Mouse (Mus musculus): ENCODE measurements around the gene Ppp2r2c. TPM values are rescaled to one million over a fixed set of nuclear protein-coding genes. Genes with fewer than 3 reads are reported as not detected.

The Ppp2r2c gene
- polyA plus RNA-seq, 1 experiment from 2014 or later = 0.40 TPM

- no peaks in the 10 kb centered on the region for H3K9me3 ChIP-seq (ENCODE audit: control insufficient read depth, low read length)
- peaks cover 2% of the 10 kb centered on the region; the same call in 1 of the 2 replicates for H3K27me3 ChIP-seq (replicated peaks; ENCODE audit: control insufficient read depth, insufficient read depth, low read length)
- ATAC-seq = no peak
- H3K4me2 ChIP-seq (ENCODE audit: low read depth, low read length) = no peak overlapping the region
- H3K36me3 ChIP-seq (ENCODE audit: control insufficient read depth, insufficient read depth, low read length) = no peaks in the 10 kb centered on the region
- H3K4me3 ChIP-seq (ENCODE audit: low read length) = no peak overlapping the region
- H3K27ac ChIP-seq (ENCODE audit: low read length) = no peak overlapping the region
- WGBS = 85% methylated on average over 3 of the region's 3 CpGs
- 0 out of 2 replicates have a peak, but pooled peaks cover 8% of the 10 kb centered on the region for H3K4me1 ChIP-seq (ENCODE audit: control insufficient read depth, insufficient read depth, low read length)
- no peak overlapping the region for H3K9ac ChIP-seq (ENCODE audit: low read depth, low read length)
These were observed 122.5 kb downstream of the Ppp2r2c start for GRCm38 (mm10) chr5:36990631-36991350.

DNA sequence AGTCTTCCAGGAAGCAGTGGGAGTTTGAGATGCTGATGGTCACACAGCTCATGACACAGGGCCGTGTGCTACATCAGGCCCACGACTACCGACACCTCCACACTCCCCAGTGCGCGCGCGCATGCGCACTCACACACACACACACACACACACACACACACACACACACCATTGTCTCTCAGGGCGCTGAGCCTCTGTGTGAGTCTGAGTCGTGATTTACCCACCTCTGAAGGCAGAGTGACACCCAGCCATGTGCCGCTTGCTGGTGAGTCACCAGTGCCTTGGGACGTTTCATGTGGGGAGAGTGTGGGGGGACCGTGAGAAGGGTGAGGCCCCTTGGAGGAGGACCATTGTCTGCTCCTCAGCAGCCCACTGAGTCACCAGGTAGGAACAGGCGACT, 128.1 kb downstream of the Ppp2r2c start:
- H3K4me1 ChIP-seq (ENCODE audit: control insufficient read depth, insufficient read depth, low read length) = no peaks in the 10 kb centered on the region
- no peak for ATAC-seq
- no peak overlapping the region for H3K4me2 ChIP-seq (ENCODE audit: low read depth, low read length)
- H3K9ac ChIP-seq (ENCODE audit: low read depth, low read length) = no peak overlapping the region
- H3K9me3 ChIP-seq (ENCODE audit: control insufficient read depth, low read length) = no peaks in the 10 kb centered on the region
- peaks cover 4% of the 10 kb centered on the region; the same call in 1 of the 2 replicates for H3K27me3 ChIP-seq (replicated peaks; ENCODE audit: control insufficient read depth, insufficient read depth, low read length)
- no peak overlapping the region for H3K4me3 ChIP-seq (ENCODE audit: low read length)
- 85% methylated on average over 14 of the region's 14 CpGs for WGBS
- H3K27ac ChIP-seq (ENCODE audit: low read length) = no peak overlapping the region
- no peaks in the 10 kb centered on the region for H3K36me3 ChIP-seq (ENCODE audit: control insufficient read depth, insufficient read depth, low read length)

- 45% methylated on average over 5 of the region's 5 CpGs for WGBS
- H3K27me3 ChIP-seq (replicated peaks; ENCODE audit: control insufficient read depth, insufficient read depth, low read length) = peaks cover 4% of the 10 kb centered on the region; the same call in 1 of the 2 replicates
- no peak for ATAC-seq
These were observed 129.7 kb downstream of the Ppp2r2c start for GRCm38 (mm10) chr5:36997996-36998395.

GRCm38 (mm10) chr5:37001002-37001401, 132.7 kb downstream of the Ppp2r2c start:
- ATAC-seq = no peak
- Histone ChIP-seq H3K4me3 (ENCODE audit: low read length) (no peak overlapping the region), H3K27me3 (replicated peaks; ENCODE audit: control insufficient read depth, insufficient read depth, low read length) (0 out of 2 replicates have a peak, but pooled peaks cover 2% of the 10 kb centered on the region)

More at GRCm38 (mm10) chr5:36997996-36998395, 129.7 kb downstream of the Ppp2r2c start:
- Histone ChIP-seq H3K4me1 (ENCODE audit: control insufficient read depth, insufficient read depth, low read length) (no peaks in the 10 kb centered on the region), H3K9ac (ENCODE audit: low read depth, low read length) (no peak overlapping the region), H3K4me3 (ENCODE audit: low read length) (no peak overlapping the region), H3K27ac (ENCODE audit: low read length) (no peak overlapping the region), H3K9me3 (ENCODE audit: control insufficient read depth, low read length) (no peaks in the 10 kb centered on the region), H3K36me3 (ENCODE audit: control insufficient read depth, insufficient read depth, low read length) (no peaks in the 10 kb centered on the region), H3K4me2 (ENCODE audit: low read depth, low read length) (no peak overlapping the region)

DNA sequence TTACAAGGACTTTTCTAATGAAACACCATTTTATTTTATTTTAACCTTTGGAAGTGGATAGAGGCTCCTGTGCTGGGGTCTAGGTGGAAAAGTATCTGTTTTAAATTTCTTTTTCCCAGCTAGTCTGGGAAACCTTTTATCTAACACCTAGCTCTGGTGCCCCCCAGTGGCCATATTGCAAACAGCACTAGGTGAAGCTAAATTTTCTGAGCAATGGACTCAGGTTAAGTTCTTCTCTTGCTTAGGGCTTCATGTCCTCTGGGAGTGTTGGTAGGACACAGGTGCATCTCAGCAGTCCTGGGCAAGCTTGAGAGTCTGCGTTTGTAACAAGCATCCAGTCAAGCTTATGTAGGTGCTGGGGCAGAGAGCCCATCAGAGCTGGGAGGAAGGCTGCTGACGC, 133.7 kb downstream of the Ppp2r2c start:
- Histone ChIP-seq H3K36me3 (ENCODE audit: control insufficient read depth, insufficient read depth, low read length) (no peaks in the 10 kb centered on the region), H3K4me1 (ENCODE audit: control insufficient read depth, insufficient read depth, low read length) (no peaks in the 10 kb centered on the region), H3K9ac (ENCODE audit: low read depth, low read length) (no peak overlapping the region), H3K27ac (ENCODE audit: low read length) (no peak overlapping the region), H3K9me3 (ENCODE audit: control insufficient read depth, low read length) (no peaks in the 10 kb centered on the region), H3K4me2 (ENCODE audit: low read depth, low read length) (no peak overlapping the region), H3K27me3 (replicated peaks; ENCODE audit: control insufficient read depth, insufficient read depth, low read length) (0 out of 2 replicates have a peak, but pooled peaks cover 2% of the 10 kb centered on the region), H3K4me3 (ENCODE audit: low read length) (no peak overlapping the region)
- 53% methylated on average over 2 of the region's 2 CpGs for WGBS
- ATAC-seq = no peak

More at GRCm38 (mm10) chr5:37001002-37001401, 132.7 kb downstream of the Ppp2r2c start:
- Histone ChIP-seq H3K4me1 (ENCODE audit: control insufficient read depth, insufficient read depth, low read length) (no peaks in the 10 kb centered on the region), H3K9me3 (ENCODE audit: control insufficient read depth, low read length) (no peaks in the 10 kb centered on the region), H3K36me3 (ENCODE audit: control insufficient read depth, insufficient read depth, low read length) (no peaks in the 10 kb centered on the region), H3K4me2 (ENCODE audit: low read depth, low read length) (no peak overlapping the region), H3K9ac (ENCODE audit: low read depth, low read length) (no peak overlapping the region), H3K27ac (ENCODE audit: low read length) (no peak overlapping the region)
- 84% methylated on average over 9 of the region's 9 CpGs for WGBS

Other genes with a start within 250 kb of the Ppp2r2c start
- 14.0 and 14.2 TPM in 2 replicates for gene D5Ertd579e, start 172.5 kb upstream of the Ppp2r2c start, polyA plus RNA-seq (2015; fragmentation: Nextera tagmentation; extraction: Ambion mirVana)
- gene Bloc1s4, start 119.9 kb upstream of the Ppp2r2c start, polyA plus RNA-seq (2015; fragmentation: Nextera tagmentation; extraction: Ambion mirVana) = 16.5 and 19.7 TPM in 2 replicates
- gene Mrfap1, start 71.7 kb upstream of the Ppp2r2c start, polyA plus RNA-seq (2015; fragmentation: Nextera tagmentation; extraction: Ambion mirVana) = 280 and 296 TPM in 2 replicates
- gene Man2b2, start 37.9 kb upstream of the Ppp2r2c start, polyA plus RNA-seq (2015; fragmentation: Nextera tagmentation; extraction: Ambion mirVana) = 44.9 and 64.6 TPM in 2 replicates
- gene Wfs1, start 120.7 kb downstream of the Ppp2r2c start, polyA plus RNA-seq (2015; fragmentation: Nextera tagmentation; extraction: Ambion mirVana) = 15.9 and 18.0 TPM in 2 replicates
- gene Gm1043, start 216.9 kb downstream of the Ppp2r2c start, polyA plus RNA-seq (2015; fragmentation: Nextera tagmentation; extraction: Ambion mirVana) = 0.04 and 0.06 TPM in 2 replicates